Mouse (Mus musculus) ES-E14 (cell line): ENCODE data around the gene Dnttip1.

Experiments
- CHD2 ChIP-seq: IDR thresholded peaks from 2 replicates; pipeline ENCODE4 v1.6.1; 2014; ENCODE audit warnings: mild to moderate bottlenecking, low read depth, low read length, inconsistent platforms
- ZC3H11A ChIP-seq: IDR thresholded peaks from 2 replicates; pipeline ENCODE4 v1.6.1; 2012; ENCODE audit warnings: low read depth, mild to moderate bottlenecking, inconsistent platforms, low read length, borderline replicate concordance
- ZNF384 ChIP-seq: IDR thresholded peaks from 2 replicates; pipeline ENCODE4 v1.6.1; 2012; ENCODE audit warnings: low read depth, low read length, inconsistent platforms

DNA sequence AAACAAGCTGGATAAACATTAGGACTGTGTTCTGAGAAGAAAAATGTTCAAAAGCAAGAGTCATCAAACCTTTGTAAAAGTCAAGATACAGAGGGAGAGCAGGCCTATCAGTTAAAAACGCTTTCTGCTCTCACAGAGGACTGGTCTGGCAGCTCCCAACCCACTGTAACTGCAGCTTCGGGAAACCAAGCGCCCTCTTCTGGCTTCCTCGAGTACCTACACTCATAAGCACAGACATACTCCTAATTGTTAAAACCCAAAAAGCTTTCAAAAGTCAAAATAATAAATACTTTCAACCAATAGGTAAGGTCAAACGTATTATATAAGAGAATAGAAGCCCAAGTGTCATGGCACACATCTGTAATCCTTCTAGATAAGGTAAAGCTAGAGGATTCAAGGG is 41.5 kb upstream of the Dnttip1 start:
- TF ChIP-seq CHD2 (no peak), ZNF384 (no peak), ZC3H11A (no peak)
